Mouse (Mus musculus) olfactory bulb, adult 2 months (tissue): ENCODE data around the gene Tent4a.

ENCODE experiments used
- CTCF ChIP-seq: fragments of 200-500 bp; IDR thresholded peaks from 2 replicates; pipeline ENCODE4 v1.5.1; 2012; ENCODE audit warnings: low read depth, mild to moderate bottlenecking, low read length, moderate library complexity; ENCODE audit not compliant: insufficient read depth
- POLR2A ChIP-seq: fragments of 200-500 bp; IDR thresholded peaks from 2 replicates; pipeline ENCODE4 v1.6.1; 2012; ENCODE audit warnings: mild to moderate bottlenecking, low read depth, low read length, moderate library complexity; ENCODE audit not compliant: insufficient read depth

DNA sequence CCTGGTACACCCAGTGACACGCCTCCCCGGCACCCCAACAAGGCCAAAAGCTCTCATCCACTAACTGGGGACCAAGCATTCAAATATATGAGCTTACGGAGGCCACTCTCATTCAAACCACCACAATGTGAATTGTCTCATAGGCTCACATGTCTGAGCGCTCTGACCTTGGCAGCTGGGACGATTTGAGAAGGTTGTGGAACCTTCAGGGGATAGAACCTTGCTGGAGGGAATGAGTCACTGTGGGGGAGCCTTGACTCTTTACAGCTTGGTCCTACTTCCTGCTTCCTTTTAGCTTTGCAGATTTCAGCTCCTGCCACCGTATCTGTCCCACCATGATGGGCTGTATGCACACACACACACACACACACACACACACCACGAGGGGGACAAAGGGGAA is 48.6 kb downstream of the Tent4a start:
- TF ChIP-seq CTCF (no peak), POLR2A (no peak)
